ENCODE assay signal across 33 mouse cellular contexts in genomic region chr2:3356311-3356710, GRCm38 (mm10). TPM values are rescaled to one million over a fixed set of nuclear protein-coding genes. Genes with fewer than 3 reads are reported as not detected.
DNase-seq lines count a peak whose midpoint lies in the region; ATAC-seq and TF ChIP-seq lines count a peak whose summit lies in the region.
"Had no signal": no experiment of that assay in that cellular context is flagged by ENCODE, and none has a peak within 500 bp of the region (broad histone marks: within the 10 kb centered on the region; RNA-seq: fewer than 3 reads in every experiment).

No protein-coding gene starts in this region.

- TF ChIP-seq POLR2A in bone marrow macrophage, adult 2 months (IDR thresholded peaks at IDR 0.05; ENCODE audit: borderline replicate concordance, low read depth, low read length): no peak

- no peaks in the 10 kb centered on the region for H3K9me3 ChIP-seq in intestine, embryonic 16.5 days (ENCODE audit: control insufficient read depth, low read length)
- H3K9me3 ChIP-seq in intestine, embryonic 15.5 days: no peaks in the 10 kb centered on the region
- H3K9me3 ChIP-seq: embryonic facial prominence, embryonic 12.5 days; embryonic facial prominence, embryonic 15.5 days; forebrain, embryonic 12.5 days; forebrain, embryonic 15.5 days; heart, embryonic 13.5 days; hindbrain, embryonic 12.5 days; hindbrain, embryonic 15.5 days had no signal

- H3K4me2 ChIP-seq in intestine, embryonic 16.5 days (ENCODE audit: low read depth, low read length): no peak overlapping the region
- H3K4me2 ChIP-seq in intestine, embryonic 15.5 days (replicated peaks): no peak overlapping the region
- H3K4me2 ChIP-seq: embryonic facial prominence, embryonic 12.5 days; embryonic facial prominence, embryonic 15.5 days; forebrain, embryonic 12.5 days; forebrain, embryonic 15.5 days; heart, embryonic 13.5 days; hindbrain, embryonic 12.5 days; hindbrain, embryonic 15.5 days had no signal

- H3K27me3 ChIP-seq in intestine, embryonic 16.5 days (replicated peaks; ENCODE audit: control insufficient read depth, insufficient read depth, low read length): no peaks in the 10 kb centered on the region
- H3K27me3 ChIP-seq in intestine, embryonic 15.5 days (replicated peaks): no peaks in the 10 kb centered on the region
- H3K27me3 ChIP-seq: embryonic facial prominence, embryonic 12.5 days; embryonic facial prominence, embryonic 15.5 days; forebrain, embryonic 12.5 days; forebrain, embryonic 15.5 days; hindbrain, embryonic 12.5 days; hindbrain, embryonic 15.5 days had no signal

- no peak for TF ChIP-seq CTCF in bone marrow macrophage, adult 2 months (IDR thresholded peaks at IDR 0.05; ENCODE audit: low read depth, low read length)

- no peaks in the 10 kb centered on the region for H3K79me2 ChIP-seq in macrophage (ENCODE audit: inconsistent target)

- no peaks in the 10 kb centered on the region for H3K36me3 ChIP-seq in intestine, embryonic 16.5 days (ENCODE audit: control insufficient read depth, insufficient read depth, low read length)
- H3K36me3 ChIP-seq in intestine, embryonic 15.5 days: no peaks in the 10 kb centered on the region
- no peaks in the 10 kb centered on the region for H3K36me3 ChIP-seq in macrophage (ENCODE audit: inconsistent target)
- H3K36me3 ChIP-seq: embryonic facial prominence, embryonic 12.5 days; embryonic facial prominence, embryonic 15.5 days; forebrain, embryonic 12.5 days; forebrain, embryonic 15.5 days; heart, embryonic 13.5 days; hindbrain, embryonic 12.5 days; hindbrain, embryonic 15.5 days had no signal

- 29% methylated on average over 3 of the region's 3 CpGs for WGBS in intestine, embryonic 16.5 days
- 30% methylated on average over 3 of the region's 3 CpGs for WGBS in intestine, embryonic 15.5 days
- 87% methylated on average over 3 of the region's 3 CpGs for WGBS in macrophage (ENCODE audit: missing documents)

- H3K4me1 ChIP-seq in intestine, embryonic 16.5 days (ENCODE audit: control insufficient read depth, insufficient read depth, low read length): no peaks in the 10 kb centered on the region
- H3K4me1 ChIP-seq in intestine, embryonic 15.5 days (replicated peaks): no peaks in the 10 kb centered on the region
- H3K4me1 ChIP-seq in bone marrow macrophage, adult 2 months (ENCODE audit: control insufficient read depth, insufficient read depth, low read length): peaks cover 24% of the 10 kb centered on the region
- H3K4me1 ChIP-seq: embryonic facial prominence, embryonic 12.5 days; embryonic facial prominence, embryonic 15.5 days; forebrain, embryonic 12.5 days; forebrain, embryonic 15.5 days; heart, embryonic 13.5 days; hindbrain, embryonic 12.5 days; hindbrain, embryonic 15.5 days had no signal

- no peak overlapping the region for H3K4me3 ChIP-seq in intestine, embryonic 16.5 days (ENCODE audit: low read length)
- no peak overlapping the region for H3K4me3 ChIP-seq in intestine, embryonic 15.5 days (replicated peaks)
- H3K4me3 ChIP-seq in bone marrow macrophage, adult 2 months (ENCODE audit: insufficient read depth, low read length): no peak overlapping the region
- H3K4me3 ChIP-seq in macrophage (ENCODE audit: inconsistent target): no peak overlapping the region
- H3K4me3 ChIP-seq: embryonic facial prominence, embryonic 12.5 days; embryonic facial prominence, embryonic 15.5 days; forebrain, embryonic 12.5 days; forebrain, embryonic 15.5 days; heart, embryonic 13.5 days; hindbrain, embryonic 12.5 days; hindbrain, embryonic 15.5 days had no signal

- H3K9ac ChIP-seq in intestine, embryonic 16.5 days (ENCODE audit: low read depth, low read length): no peak overlapping the region
- H3K9ac ChIP-seq in intestine, embryonic 15.5 days: no peak overlapping the region
- H3K9ac ChIP-seq: embryonic facial prominence, embryonic 12.5 days; embryonic facial prominence, embryonic 15.5 days; forebrain, embryonic 12.5 days; forebrain, embryonic 15.5 days; heart, embryonic 13.5 days; hindbrain, embryonic 12.5 days; hindbrain, embryonic 15.5 days had no signal

- H3K27ac ChIP-seq in intestine, embryonic 16.5 days (ENCODE audit: low read length): no peak overlapping the region
- H3K27ac ChIP-seq in intestine, embryonic 15.5 days: no peak overlapping the region
- H3K27ac ChIP-seq in bone marrow macrophage, adult 2 months (ENCODE audit: insufficient read depth, low read depth, low read length): peak overlapping the region; percentile 51
- H3K27ac ChIP-seq in macrophage: peak overlapping the region; percentile 27; the same call in 1 of the 2 replicates
- H3K27ac ChIP-seq: embryonic facial prominence, embryonic 12.5 days; embryonic facial prominence, embryonic 15.5 days; forebrain, embryonic 12.5 days; forebrain, embryonic 15.5 days; heart, embryonic 13.5 days; hindbrain, embryonic 12.5 days; hindbrain, embryonic 15.5 days had no signal

- DNase-seq in fat pad, adult 2 months (ENCODE audit: extremely low read depth, low read depth, low spot score): peak; percentile 98
- no peak for DNase-seq in cerebellum, postnatal 10 days
- no peak for DNase-seq in cerebellum, adult 18-20 months
- DNase-seq: adrenal gland, postnatal 10 days; adrenal gland, postnatal 36 days; cerebellum, adult 11-12 months; cerebellum, adult 9-10 months; cerebellum, postnatal 25 days; gastrocnemius, postnatal 25 days; kidney, adult 2 months had no signal

- peak; percentile 60 for ATAC-seq in intestine, embryonic 16.5 days
- no peak for ATAC-seq in intestine, embryonic 15.5 days
- ATAC-seq: CD4-positive, CD25-positive, alpha-beta regulatory T cell, adult 4 months; forebrain, embryonic 15.5 days had no signal

RNA-seq across cellular contexts. Expression of gene Acbd7, which starts 20.3 kb away (rescaled TPM):
- polyA plus RNA-seq in intestine, embryonic 16.5 days (2015; fragmentation: Nextera tagmentation; extraction: Ambion mirVana): 1.2 and 1.5 TPM in 2 replicates
- polyA plus RNA-seq in intestine, embryonic 15.5 days (2015; fragmentation: Nextera tagmentation; extraction: Ambion mirVana): 1.4 and 2.0 TPM in 2 replicates
- not detected in 2 replicates for polyA plus RNA-seq in bone marrow macrophage, adult 2 months (2012; ENCODE audit: insufficient read depth, insufficient read length, missing spikeins)
- total RNA-seq in macrophage (2018; cell fraction: chromatin; rRNA removed): not detected
- total RNA-seq in macrophage (2018; cell fraction: cytosol; rRNA removed): not detected
- not detected for total RNA-seq in macrophage (2018; cell fraction: nucleus; rRNA removed)
- polyA plus RNA-seq in macrophage (2018): not detected in 3 replicates
- total RNA-seq: adrenal gland, postnatal 36 days; granulocyte monocyte progenitor cell, adult 5-6 weeks; hematopoietic stem cell, adult 5-6 weeks had no signal
- polyA plus RNA-seq: kidney, adult 2 months had no signal

RNA-seq across cellular contexts. Expression of gene Rpp38, which starts 23.9 kb away (rescaled TPM):
- polyA plus RNA-seq in intestine, embryonic 16.5 days (2015; fragmentation: Nextera tagmentation; extraction: Ambion mirVana): 23.0 and 24.2 TPM in 2 replicates
- 26.3 and 27.8 TPM in 2 replicates for polyA plus RNA-seq in intestine, embryonic 15.5 days (2015; fragmentation: Nextera tagmentation; extraction: Ambion mirVana)
- polyA plus RNA-seq in bone marrow macrophage, adult 2 months (2012; ENCODE audit: insufficient read depth, insufficient read length, missing spikeins): 4.7 and 5.5 TPM in 2 replicates
- 10 to 100 TPM in 2 of 26 experiments, 1 to 10 TPM in 24; 1.3 to 10.5 (median 3.5) TPM for total RNA-seq in macrophage (2018; cell fraction: chromatin; rRNA removed)
- total RNA-seq in macrophage (2018; cell fraction: cytosol; rRNA removed): 1 to 10 TPM; 3.2 to 9.8 (median 7.7) TPM
- 10 to 100 TPM in 7 of 26 experiments, 1 to 10 TPM in 19; 2.2 to 16.1 (median 7.3) TPM for total RNA-seq in macrophage (2018; cell fraction: nucleus; rRNA removed)
- 6.6 to 12.1 TPM (median 10.8 TPM) in 3 replicates for polyA plus RNA-seq in macrophage (2018)

RNA-seq across cellular contexts. Expression of gene Olah, which starts 40.7 kb away (rescaled TPM):
- polyA plus RNA-seq in intestine, embryonic 16.5 days (2015; fragmentation: Nextera tagmentation; extraction: Ambion mirVana): not detected in 2 replicates
- polyA plus RNA-seq in intestine, embryonic 15.5 days (2015; fragmentation: Nextera tagmentation; extraction: Ambion mirVana): not detected in 2 replicates
- not detected in 2 replicates for polyA plus RNA-seq in bone marrow macrophage, adult 2 months (2012; ENCODE audit: insufficient read depth, insufficient read length, missing spikeins)
- not detected for total RNA-seq in macrophage (2018; cell fraction: chromatin; rRNA removed)
- total RNA-seq in macrophage (2018; cell fraction: cytosol; rRNA removed): not detected
- not detected for total RNA-seq in macrophage (2018; cell fraction: nucleus; rRNA removed)
- not detected in 3 replicates for polyA plus RNA-seq in macrophage (2018)
- total RNA-seq: common myeloid progenitor, adult 5-6 weeks; gastrocnemius, adult 18-20 months; gastrocnemius, postnatal 25 days; granulocyte monocyte progenitor cell, adult 5-6 weeks; heart, adult 8-10 months; heart, postnatal 25 days; hematopoietic stem cell, adult 5-6 weeks; MEL had no signal
- polyA plus RNA-seq: C2C12; CD4-positive, CD25-positive, alpha-beta regulatory T cell, adult 4 months; embryonic facial prominence, embryonic 12.5 days; forebrain, embryonic 12.5 days; forebrain, embryonic 15.5 days; heart, embryonic 13.5 days; heart, embryonic 16.5 days; hindbrain, embryonic 12.5 days; hindbrain, embryonic 15.5 days; intestine, embryonic 14.5 days; kidney, adult 2 months; kidney, embryonic 14.5 days had no signal

Comparison
In these comparisons a context has a peak if more than half of its experiments do, and no peak if none do; other contexts are left out.
1. H3K27ac ChIP-seq: peak in bone marrow macrophage, adult 2 months (single experiment) and macrophage (single experiment); none in intestine, embryonic 16.5 days (single experiment) and intestine, embryonic 15.5 days (single experiment).